Mouse (Mus musculus): ENCODE measurements around the gene Rhof.

The Rhof gene

DNA sequence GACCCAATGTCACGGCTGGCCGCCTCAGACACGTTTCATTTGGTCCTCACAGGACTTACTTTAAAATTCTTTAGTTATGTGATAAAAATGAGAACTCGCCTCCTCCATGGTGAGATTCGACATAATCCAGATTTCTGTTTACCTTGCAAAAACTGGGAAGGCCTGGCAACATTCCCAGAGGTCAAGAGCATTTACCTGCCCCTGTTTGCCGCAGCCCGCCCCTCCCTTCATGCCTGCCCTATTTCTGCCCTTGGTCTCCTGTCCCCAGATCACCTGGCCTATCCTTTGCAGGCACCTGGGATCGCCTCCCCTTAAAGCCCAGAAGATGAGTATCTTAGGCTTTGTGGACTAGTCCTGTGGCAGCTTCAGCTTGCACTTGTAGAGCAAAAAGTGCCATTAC lies 14.7 kb downstream of the Rhof start:
- no peak for DNase-seq (ENCODE audit: extremely low read depth, insufficient read length, low spot score)

- peak; percentile 61 for DNase-seq (ENCODE audit: extremely low read depth, insufficient read length, low spot score)
Measured at GRCm38 (mm10) chr5:123117257-123117656, 15.2 kb downstream of the Rhof start.

DNA sequence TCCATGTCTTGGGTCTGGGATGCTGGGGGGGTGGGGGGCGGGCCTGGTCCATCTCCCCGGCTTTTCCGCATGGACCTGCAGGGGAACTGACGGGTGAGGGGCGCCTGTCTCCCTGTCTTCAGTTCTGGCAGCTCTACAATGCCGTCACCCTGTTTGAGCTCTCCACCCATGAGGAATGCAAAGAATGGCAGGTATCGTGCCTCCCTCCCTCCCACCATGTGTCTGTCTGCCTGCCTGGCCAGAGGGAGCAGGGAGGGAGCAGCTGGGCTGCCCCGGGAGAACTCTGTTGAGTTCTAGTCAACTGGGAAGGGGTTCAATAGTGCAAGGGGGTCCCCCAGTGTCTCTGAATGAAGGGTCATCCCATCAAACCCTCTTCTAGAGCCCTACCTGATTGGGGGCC lies 16.4 kb downstream of the Rhof start:
- DNase-seq (ENCODE audit: extremely low read depth, insufficient read length, low spot score) = no peak

DNA sequence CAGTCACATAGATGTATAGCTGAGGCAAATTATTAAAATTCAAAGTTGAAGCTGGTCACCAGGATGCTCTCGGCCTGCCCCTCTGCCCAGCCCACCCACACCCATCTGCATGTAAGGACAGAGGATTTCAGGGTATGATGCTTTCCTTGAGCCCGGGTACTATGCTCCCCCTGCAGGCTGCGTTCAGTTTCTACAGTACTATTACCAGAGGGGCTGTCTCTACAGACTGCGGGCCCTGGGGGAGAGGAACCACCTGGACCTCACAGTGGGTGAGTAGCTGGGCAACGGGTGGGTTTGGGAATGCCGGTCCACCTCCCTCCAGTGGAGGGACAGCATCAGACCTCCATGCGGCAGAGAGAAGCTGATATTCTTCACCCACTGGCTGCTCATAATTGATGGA lies 17.6 kb downstream of the Rhof start:
- DNase-seq (ENCODE audit: extremely low read depth, insufficient read length, low spot score) = no peak

DNA sequence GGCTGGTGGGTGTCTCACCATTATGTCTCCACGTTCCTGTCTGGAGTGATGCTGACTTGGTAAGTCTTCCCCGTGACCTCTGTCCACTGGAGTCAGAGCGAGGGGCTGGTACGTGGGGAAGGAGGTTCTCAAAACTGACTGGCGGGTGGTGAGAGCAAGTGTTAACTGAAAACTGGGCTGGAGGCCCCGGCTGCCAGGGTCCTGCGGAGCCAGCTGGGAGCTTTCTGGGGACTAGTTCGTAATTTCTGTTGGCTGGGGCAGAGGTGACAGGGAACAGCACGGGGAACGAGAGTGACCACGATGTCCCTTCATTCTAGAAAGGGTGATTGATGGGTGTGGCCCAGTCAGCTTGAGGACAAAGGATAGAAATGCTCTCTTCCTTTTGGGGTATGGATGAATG lies 18.4 kb downstream of the Rhof start:
- no peak for DNase-seq (ENCODE audit: extremely low read depth, insufficient read length, low spot score)

DNA sequence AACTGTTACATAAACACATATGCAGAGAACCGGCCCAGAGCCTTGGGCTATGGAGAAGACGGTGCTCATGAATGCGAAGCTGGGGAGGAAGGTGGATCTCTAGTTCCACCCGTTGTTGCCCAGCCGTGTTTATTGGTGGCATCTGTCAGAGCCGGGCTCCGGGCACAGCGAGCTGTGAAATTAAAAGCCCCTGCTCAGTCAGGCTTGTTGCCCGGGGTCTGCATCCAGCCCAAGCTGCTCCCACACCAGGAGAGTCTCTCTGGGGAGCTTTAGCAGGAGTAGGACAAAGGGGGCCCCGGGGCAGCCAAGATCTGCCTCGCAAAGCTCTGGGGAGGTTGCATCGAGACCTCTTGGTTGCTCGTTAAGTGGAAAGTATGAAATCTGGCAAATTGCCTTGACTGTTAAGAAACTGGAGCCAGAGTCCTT lies 22.2 kb downstream of the Rhof start:
- DNase-seq (ENCODE audit: extremely low read depth, insufficient read length, low spot score) = no peak

- DNase-seq (ENCODE audit: extremely low read depth, insufficient read length, low spot score) = no peak
Measured at GRCm38 (mm10) chr5:123109452-123110203, 22.9 kb downstream of the Rhof start.

DNA sequence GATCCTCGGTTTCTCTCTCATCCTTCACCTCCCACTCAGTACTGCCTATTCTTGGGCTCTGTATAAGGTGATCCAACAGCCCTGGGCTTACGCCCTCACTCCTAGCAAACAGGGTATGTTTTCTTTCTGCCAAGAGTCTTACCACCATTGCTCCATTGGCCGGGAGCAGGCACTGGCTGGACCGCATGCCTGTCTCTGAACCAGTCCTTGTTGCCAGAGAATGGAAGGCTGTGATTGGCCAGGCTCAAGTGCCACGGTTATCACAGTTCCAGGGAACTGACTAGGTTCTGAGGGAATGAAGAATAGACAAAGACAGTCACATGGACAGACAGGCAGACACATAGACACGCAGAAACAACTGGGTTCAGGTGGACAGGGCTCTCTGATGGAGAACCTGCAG lies 27.7 kb downstream of the Rhof start:
- DNase-seq (ENCODE audit: extremely low read depth, insufficient read length, low spot score) = no peak

DNA sequence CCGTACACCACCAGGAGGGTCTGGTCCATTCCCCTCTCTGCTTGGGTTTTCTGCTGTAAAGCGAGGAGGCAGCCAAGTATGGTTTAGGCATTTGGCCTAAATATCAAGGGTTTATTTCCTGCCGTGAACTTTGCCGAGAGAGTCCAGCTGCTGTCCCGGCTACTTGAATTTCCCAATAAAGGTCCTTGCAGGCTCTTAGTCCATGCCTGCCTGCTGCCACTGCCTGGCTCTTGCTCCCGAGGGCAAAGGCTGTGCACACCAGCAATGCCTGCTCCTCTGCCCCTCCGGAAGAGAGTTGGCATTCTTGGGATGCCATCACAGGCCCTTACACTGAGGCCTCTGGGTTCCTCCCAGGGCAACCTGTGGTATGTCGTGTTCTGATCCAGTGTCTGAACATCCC lies 28.9 kb downstream of the Rhof start:
- DNase-seq (ENCODE audit: extremely low read depth, insufficient read length, low spot score) = no peak

GRCm38 (mm10) chr5:123102376-123102775 lies 30.1 kb downstream of the Rhof start:
- no peak for DNase-seq (ENCODE audit: extremely low read depth, insufficient read length, low spot score)

DNA sequence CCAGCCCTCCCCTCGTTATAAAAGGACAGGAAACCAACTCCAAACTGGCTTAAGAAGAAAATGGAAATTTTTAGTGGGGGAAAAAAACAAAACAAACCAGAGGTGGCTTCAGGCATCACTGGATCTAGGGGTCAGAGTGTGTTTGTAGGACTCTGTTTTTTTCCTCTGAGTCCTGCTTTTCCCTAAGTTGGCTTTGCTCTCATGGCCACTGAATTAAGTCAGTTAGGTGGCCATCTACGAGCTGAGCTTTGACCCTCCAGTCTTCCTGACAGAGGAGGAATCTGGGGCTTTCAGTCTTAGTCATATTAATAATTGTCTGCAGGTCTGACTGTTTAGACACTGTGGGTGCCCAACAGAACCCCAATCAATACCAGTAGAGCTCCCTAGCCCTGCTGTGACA lies 34.0 kb downstream of the Rhof start:
- no peak for DNase-seq (ENCODE audit: extremely low read depth, insufficient read length, low spot score)

GRCm38 (mm10) chr5:123096299-123096698 lies 36.2 kb downstream of the Rhof start:
- no peak for DNase-seq (ENCODE audit: extremely low read depth, insufficient read length, low spot score)

- DNase-seq (ENCODE audit: extremely low read depth, insufficient read length, low spot score) = no peak
Measured at GRCm38 (mm10) chr5:123094238-123094991, 38.1 kb downstream of the Rhof start.

DNA sequence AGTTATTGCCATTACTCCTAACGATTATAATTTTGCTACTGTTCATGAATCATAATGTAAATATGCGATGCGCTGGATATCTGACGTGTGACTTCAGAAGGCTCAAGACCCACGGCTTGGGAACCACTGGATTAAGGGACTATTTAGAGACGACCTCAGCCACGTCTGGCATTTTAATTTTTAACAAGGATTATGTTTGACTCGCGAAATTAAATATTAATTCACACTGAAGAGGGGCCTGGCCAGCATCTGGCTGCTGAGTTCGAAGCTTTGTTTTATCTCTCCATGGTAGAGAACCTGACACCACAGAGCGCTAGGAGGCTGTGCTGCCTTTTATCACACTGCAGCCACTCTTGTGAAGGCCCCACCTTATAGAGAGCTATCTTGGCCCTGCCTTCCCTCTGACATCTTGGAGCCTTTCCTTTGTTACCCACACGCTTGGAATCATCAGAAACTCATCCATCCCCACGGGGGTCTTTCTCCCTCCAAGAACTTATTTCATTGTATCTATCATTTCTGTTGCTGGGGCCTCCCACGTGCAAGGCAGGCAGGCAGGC lies 39.3 kb downstream of the Rhof start:
- no peak for DNase-seq (ENCODE audit: extremely low read depth, insufficient read length, low spot score)

GRCm38 (mm10) chr5:123090560-123091306 lies 41.8 kb downstream of the Rhof start:
- no peak for DNase-seq (ENCODE audit: extremely low read depth, insufficient read length, low spot score)

- no peak for DNase-seq (ENCODE audit: extremely low read depth, insufficient read length, low spot score)
Measured at GRCm38 (mm10) chr5:123088784-123089183, 43.7 kb downstream of the Rhof start.

- DNase-seq (ENCODE audit: extremely low read depth, insufficient read length, low spot score) = no peak
Measured at GRCm38 (mm10) chr5:123086501-123086900, 46.0 kb downstream of the Rhof start.

- no peak for DNase-seq (ENCODE audit: extremely low read depth, insufficient read length, low spot score)
Measured at GRCm38 (mm10) chr5:123083340-123084050, 49.0 kb downstream of the Rhof start.

- no peak for DNase-seq (ENCODE audit: extremely low read depth, insufficient read length, low spot score)
Measured at GRCm38 (mm10) chr5:123080510-123080909, 52.0 kb downstream of the Rhof start.

- no peak for DNase-seq (ENCODE audit: extremely low read depth, insufficient read length, low spot score)
Measured at GRCm38 (mm10) chr5:123080041-123080440, 52.5 kb downstream of the Rhof start.

GRCm38 (mm10) chr5:123079568-123079967 lies 52.9 kb downstream of the Rhof start:
- no peak for DNase-seq (ENCODE audit: extremely low read depth, insufficient read length, low spot score)

Measured in 3134 (cell line).